Mouse (Mus musculus) brain, embryonic 14.5 days (tissue): ENCODE measurements around the gene Micall1.

Source experiments
- CTCF ChIP-seq: fragments of 200-500 bp; IDR thresholded peaks from 2 replicates; pipeline ENCODE4 v1.5.1; 2012; ENCODE audit warnings: inconsistent platforms, mild to moderate bottlenecking, moderate library complexity, borderline replicate concordance; ENCODE audit not compliant: insufficient read depth, insufficient read length; ENCODE audit errors: extremely low read depth
- POLR2A ChIP-seq: fragments of 200-500 bp; IDR thresholded peaks from 2 replicates; pipeline ENCODE4 v1.6.1; 2012; ENCODE audit warnings: mild to moderate bottlenecking, inconsistent platforms, borderline replicate concordance; ENCODE audit not compliant: poor library complexity, insufficient read depth, insufficient read length, severe bottlenecking; ENCODE audit errors: extremely low read depth

DNA sequence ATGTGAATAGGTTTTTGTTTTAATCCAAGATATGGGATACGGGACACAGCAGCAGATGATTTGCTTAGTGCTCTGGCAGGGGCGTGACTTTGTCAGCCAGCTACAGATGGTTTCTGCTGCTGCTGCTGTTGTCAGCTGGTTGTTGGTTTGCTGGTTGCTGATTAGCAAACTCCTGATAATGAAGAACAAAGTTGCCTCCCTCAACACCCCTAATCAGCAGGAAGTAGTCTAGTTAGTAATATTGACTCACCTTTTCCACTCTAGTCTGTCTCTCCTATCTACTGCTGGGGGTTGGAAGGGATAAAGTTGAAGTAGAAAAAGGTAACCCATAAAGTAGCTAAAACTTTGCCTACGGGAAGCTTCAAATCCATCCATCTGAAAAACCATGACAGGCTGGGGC is 41.1 kb upstream of the Micall1 start:
- no peak for TF ChIP-seq CTCF
- no peak for TF ChIP-seq POLR2A
